Mouse (Mus musculus): Measurements from ENCODE around the gene March5. TPM values are rescaled to one million over a fixed set of nuclear protein-coding genes. Genes with fewer than 3 reads are reported as not detected.

March5 gene
- polyA plus RNA-seq, 1 experiment from 2014 or later: 135 TPM

Other genes with a start within 250 kb of the March5 start
- gene Cpeb3, start 1.1 kb downstream of the March5 start, polyA plus RNA-seq (2015; fragmentation: Nextera tagmentation; extraction: Ambion mirVana): 7.4 and 10.1 TPM in 2 replicates
- gene Ide, start 130.3 kb downstream of the March5 start, polyA plus RNA-seq (2015; fragmentation: Nextera tagmentation; extraction: Ambion mirVana): 27.2 and 30.1 TPM in 2 replicates
- 36.3 and 38.9 TPM in 2 replicates for gene Kif11, start 168.9 kb downstream of the March5 start, polyA plus RNA-seq (2015; fragmentation: Nextera tagmentation; extraction: Ambion mirVana)
- 3.7 and 4.1 TPM in 2 replicates for gene Hhex, start 227.3 kb downstream of the March5 start, polyA plus RNA-seq (2015; fragmentation: Nextera tagmentation; extraction: Ambion mirVana)